Mouse (Mus musculus) G1E (cell line): ENCODE results near the gene Adgrg1.

Experiments used
- CTCF ChIP-seq: IDR thresholded peaks from 2 replicates; pipeline ENCODE4 v1.5.1; 2012; ENCODE audit warnings: low read depth, low read length, inconsistent platforms, mixed read lengths
- GATA1 ChIP-seq: IDR thresholded peaks from 2 replicates; pipeline ENCODE4 v1.6.1; 2012; ENCODE audit warnings: borderline replicate concordance, low read length, inconsistent platforms, mixed read lengths
- GATA2 ChIP-seq: IDR thresholded peaks from 2 replicates; pipeline ENCODE4 v1.6.1; 2012; ENCODE audit warnings: low read depth, low read length, inconsistent platforms, borderline replicate concordance
- POLR2AphosphoS5 ChIP-seq: IDR thresholded peaks from 2 replicates; pipeline ENCODE4 v1.6.1; 2012; ENCODE audit warnings: low read depth, low read length, inconsistent platforms; ENCODE audit not compliant: insufficient replicate concordance

DNA sequence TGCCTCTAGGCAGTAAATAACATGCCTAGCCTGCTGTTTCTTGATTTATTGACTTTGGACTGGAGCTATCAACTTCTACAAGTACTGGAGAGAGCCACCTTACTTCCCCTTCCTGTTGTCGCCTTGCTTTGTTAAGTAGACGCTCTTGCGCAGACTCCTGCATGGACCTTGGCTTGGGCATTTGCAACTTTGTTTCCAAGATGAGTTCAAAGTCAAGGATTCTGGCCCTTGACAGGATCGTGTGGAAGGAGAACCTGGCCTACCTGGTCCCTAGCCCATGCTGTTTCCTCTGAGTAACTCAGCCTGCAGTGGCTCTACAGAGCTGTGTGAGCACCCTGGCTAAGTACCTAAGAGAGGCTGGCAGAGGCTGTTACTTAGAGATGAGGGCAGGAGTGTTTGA lies 7.5 kb upstream of the Adgrg1 start:
- no peak for TF ChIP-seq CTCF
- TF ChIP-seq GATA1 = no peak
- TF ChIP-seq GATA2 = no peak
- no peak for TF ChIP-seq POLR2AphosphoS5
